Mouse (Mus musculus) stomach, embryonic 16.5 days (tissue): ENCODE results near the gene Cracr2b. TPM values are rescaled to one million over a fixed set of nuclear protein-coding genes. Genes with fewer than 3 reads are reported as not detected.

Experiments
- ATAC-seq: fragments of 200-750 bp; cut with Nextera tagmentation; 2 replicates; pipeline ENCODE4 v1.8.0; 2017; ENCODE audit warnings: moderate number of reproducible peaks, moderate TSS enrichment; ENCODE audit not compliant: insufficient read depth, low FRiP score
- H3K27ac ChIP-seq: fragments of 300-500 bp; sonication (generic); 2 replicates; pipeline ENCODE4 v1.5.1; 2014; ENCODE audit warnings: low read length
- H3K27me3 ChIP-seq: fragments of 300-500 bp; sonication (generic); 2 replicates; pipeline ENCODE4 v1.6.1; 2014; ENCODE audit warnings: low read length, control low read depth, mixed read lengths; ENCODE audit not compliant: control insufficient read depth, insufficient read depth
- H3K36me3 ChIP-seq: fragments of 300-500 bp; sonication (generic); 2 replicates; pipeline ENCODE4 v1.6.1; 2014; ENCODE audit warnings: low read length; ENCODE audit not compliant: control insufficient read depth, insufficient read depth
- H3K4me1 ChIP-seq: fragments of 300-500 bp; sonication (generic); 2 replicates; pipeline ENCODE4 v1.6.1; 2014; ENCODE audit warnings: low read length, control low read depth, mixed read lengths; ENCODE audit not compliant: control insufficient read depth, insufficient read depth
- H3K4me2 ChIP-seq: fragments of 300-500 bp; sonication (generic); 2 replicates; pipeline ENCODE4 v1.6.1; 2014; ENCODE audit warnings: low read depth, low read length, mixed read lengths
- H3K4me3 ChIP-seq: fragments of 300-500 bp; sonication (generic); replicated peaks from 2 replicates; pipeline ENCODE4 v1.5.1; 2014; ENCODE audit warnings: mild to moderate bottlenecking, low read length
- H3K9ac ChIP-seq: fragments of 300-500 bp; sonication (generic); 2 replicates; pipeline ENCODE4 v1.6.1; 2014; ENCODE audit warnings: low read length
- H3K9me3 ChIP-seq: fragments of 300-500 bp; sonication (generic); replicated peaks from 2 replicates; pipeline ENCODE4 v1.6.1; 2016; ENCODE audit warnings: low read length, control low read depth; ENCODE audit not compliant: control insufficient read depth
- whole genome bisulfite sequencing: fragments of 180-500 bp; shearing (Covaris S2); extraction: QIAGEN DNeasy Blood & Tissue Kit; methylation state at CpG from one replicate; pipeline ENCODE4 v1.1.7; 2014; 5-methylcytosine and 5-hydroxymethylcytosine counted together
- polyA plus RNA-seq: library from polyadenylated mRNA; unstranded; fragments of >200 nt; fragmentation: Nextera tagmentation; extraction: Ambion mirVana; gene quantifications from 2 replicates; pipeline ENCODE4 v1.2.1, GENCODE M21; 2015

The Cracr2b gene
- polyA plus RNA-seq, 1 experiment from 2014 or later, result 21.4 TPM

DNA sequence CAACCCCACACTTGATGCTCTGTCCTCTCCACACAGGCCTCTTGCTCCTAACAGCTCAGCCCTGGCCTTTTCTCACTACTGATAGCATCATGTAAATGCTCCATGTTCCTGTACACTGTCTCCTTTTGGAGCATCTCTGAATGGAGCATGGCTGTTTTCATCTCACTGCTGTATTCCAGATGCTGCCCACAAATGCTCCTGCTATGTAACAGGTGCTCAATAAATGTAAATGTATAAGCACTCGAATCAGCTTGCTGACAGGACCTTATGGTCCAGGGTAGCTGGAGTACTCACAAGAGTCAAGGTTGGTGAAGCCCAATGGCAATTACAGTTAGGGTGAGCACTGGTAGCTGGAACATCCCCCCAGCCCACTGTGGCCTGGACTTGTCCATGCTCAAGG, 10.3 kb downstream of the Cracr2b start:
- peaks cover 14% of the 10 kb centered on the region for H3K36me3 ChIP-seq
- ATAC-seq, result no peak
- H3K9me3 ChIP-seq, result no peaks in the 10 kb centered on the region
- WGBS, result 89% methylated on average over 1 of the region's 1 CpGs
- H3K27ac ChIP-seq, result no peak overlapping the region
- peaks cover 38% of the 10 kb centered on the region for H3K4me1 ChIP-seq
- no peak overlapping the region for H3K4me3 ChIP-seq
- no peaks in the 10 kb centered on the region for H3K27me3 ChIP-seq
- no peak overlapping the region for H3K9ac ChIP-seq
- no peak overlapping the region for H3K4me2 ChIP-seq

DNA sequence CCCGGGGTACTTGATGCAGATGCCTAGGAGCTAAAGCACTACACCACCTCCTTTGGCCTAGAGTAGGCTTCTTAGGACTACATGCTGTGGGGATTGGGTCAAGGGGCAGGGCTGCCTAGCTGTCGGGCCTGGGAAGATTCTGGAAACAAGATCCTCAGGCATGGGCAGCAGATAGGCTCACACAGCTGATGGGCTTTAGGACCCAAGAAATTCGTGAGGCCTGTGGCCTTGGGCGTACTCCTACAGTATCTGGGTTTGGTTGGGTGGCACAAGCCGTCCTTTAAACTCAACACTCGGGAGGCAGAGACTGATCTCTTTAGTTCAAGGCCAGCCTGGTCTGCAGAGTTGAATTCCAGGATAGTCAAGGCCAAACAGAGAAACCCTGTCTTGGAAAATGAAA, 11.3 kb downstream of the Cracr2b start:
- H3K9me3 ChIP-seq, result no peaks in the 10 kb centered on the region
- no peak overlapping the region for H3K4me3 ChIP-seq
- no peaks in the 10 kb centered on the region for H3K27me3 ChIP-seq
- no peak overlapping the region for H3K9ac ChIP-seq
- peaks cover 39% of the 10 kb centered on the region for H3K4me1 ChIP-seq
- 72% methylated on average over 6 of the region's 6 CpGs for WGBS
- H3K4me2 ChIP-seq, result no peak overlapping the region
- peaks cover 14% of the 10 kb centered on the region for H3K36me3 ChIP-seq
- no peak overlapping the region for H3K27ac ChIP-seq
- no peak for ATAC-seq

- H3K4me1 ChIP-seq, result peaks cover 45% of the 10 kb centered on the region
- WGBS, result 87% methylated on average over 6 of the region's 6 CpGs
Measured at GRCm38 (mm10) chr7:141472763-141473162, 11.9 kb downstream of the Cracr2b start.

DNA sequence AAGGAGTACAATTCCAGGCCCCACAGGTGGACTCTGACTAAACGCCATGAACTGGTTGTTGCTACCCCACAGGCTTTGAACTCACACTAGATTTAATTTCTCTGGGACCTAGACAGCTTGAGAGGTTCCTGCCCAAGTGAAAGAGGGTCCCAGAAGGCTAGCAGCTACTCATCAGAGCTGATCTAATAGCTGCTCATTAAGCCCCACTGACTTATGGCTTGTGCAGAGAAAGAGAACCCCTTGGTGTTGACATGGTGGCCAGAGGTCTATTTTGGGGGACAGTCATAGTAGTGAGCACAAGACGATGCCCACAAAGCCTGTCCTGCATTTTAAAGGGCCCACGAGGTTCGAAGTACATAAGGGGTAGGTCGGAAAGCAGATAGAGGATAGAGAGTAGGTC, 13.3 kb downstream of the Cracr2b start:
- WGBS, result 9% methylated on average over 5 of the region's 5 CpGs
- ATAC-seq, result no peak
- Histone ChIP-seq H3K4me2 (peak overlapping the region; percentile 81), H3K36me3 (peaks cover 14% of the 10 kb centered on the region), H3K27ac (no peak overlapping the region), H3K27me3 (no peaks in the 10 kb centered on the region), H3K4me1 (peaks cover 42% of the 10 kb centered on the region), H3K9me3 (no peaks in the 10 kb centered on the region), H3K9ac (peak overlapping the region; percentile 82), H3K4me3 (peak overlapping the region; percentile 72)

More at GRCm38 (mm10) chr7:141472763-141473162, 11.9 kb downstream of the Cracr2b start:
- no peaks in the 10 kb centered on the region for H3K27me3 ChIP-seq
- peaks cover 14% of the 10 kb centered on the region for H3K36me3 ChIP-seq
- no peak overlapping the region for H3K4me3 ChIP-seq
- no peak overlapping the region for H3K27ac ChIP-seq
- no peaks in the 10 kb centered on the region for H3K9me3 ChIP-seq
- no peak for ATAC-seq
- H3K9ac ChIP-seq, result no peak overlapping the region
- H3K4me2 ChIP-seq, result no peak overlapping the region

- ATAC-seq, result peak; percentile 72
- Histone ChIP-seq H3K4me1 (peaks cover 36% of the 10 kb centered on the region), H3K4me2 (peak within 1 kb of the TSS; percentile 81), H3K27ac (peak within 1 kb of the TSS; percentile 97), H3K9me3 (no peaks in the 10 kb centered on the region), H3K27me3 (no peaks in the 10 kb centered on the region), H3K36me3 (peaks cover 6% of the 10 kb centered on the region; the same call in 1 of the 2 replicates), H3K9ac (peak within 1 kb of the TSS; percentile 82), H3K4me3 (peak within 1 kb of the TSS; percentile 72)
- under 1% methylated on average over 86 of the region's 87 CpGs for WGBS
Measured at GRCm38 (mm10) chr7:141475011-141475804, 14.3 kb downstream of the Cracr2b start, which contains the start of the genes Polr2l and Tspan4. Gene Polr2l (minus strand): TSS chr7:141475132. Gene Tspan4 (plus strand): TSS chr7:141475240.

DNA sequence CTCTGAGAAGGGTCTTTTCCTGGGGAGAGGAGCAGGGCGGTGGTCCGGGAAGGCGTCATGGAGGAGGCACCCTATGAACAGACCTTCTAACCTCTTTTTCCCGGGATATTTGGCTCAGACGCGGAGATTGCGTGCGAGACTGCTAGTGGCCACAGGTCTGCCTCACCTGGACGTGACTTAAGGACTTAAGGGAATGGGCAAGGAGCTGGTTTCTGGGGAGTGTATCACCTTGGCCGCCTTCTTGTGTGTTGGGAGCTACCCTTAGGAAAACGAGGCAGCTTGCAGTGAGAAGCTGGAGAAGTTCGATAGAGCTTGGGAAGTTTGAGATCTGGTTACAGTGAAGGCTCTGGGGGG, 14.9 kb downstream of the Cracr2b start:
- H3K4me2 ChIP-seq, result peak overlapping the region; percentile 81
- peaks cover 36% of the 10 kb centered on the region for H3K4me1 ChIP-seq
- H3K4me3 ChIP-seq, result peak overlapping the region; percentile 72
- no peak for ATAC-seq
- H3K9me3 ChIP-seq, result no peaks in the 10 kb centered on the region
- peaks cover 6% of the 10 kb centered on the region; the same call in 1 of the 2 replicates for H3K36me3 ChIP-seq
- H3K27me3 ChIP-seq, result no peaks in the 10 kb centered on the region
- H3K27ac ChIP-seq, result peak overlapping the region; percentile 97
- peak overlapping the region; percentile 82 for H3K9ac ChIP-seq
- under 1% methylated on average over 12 of the region's 12 CpGs for WGBS

DNA sequence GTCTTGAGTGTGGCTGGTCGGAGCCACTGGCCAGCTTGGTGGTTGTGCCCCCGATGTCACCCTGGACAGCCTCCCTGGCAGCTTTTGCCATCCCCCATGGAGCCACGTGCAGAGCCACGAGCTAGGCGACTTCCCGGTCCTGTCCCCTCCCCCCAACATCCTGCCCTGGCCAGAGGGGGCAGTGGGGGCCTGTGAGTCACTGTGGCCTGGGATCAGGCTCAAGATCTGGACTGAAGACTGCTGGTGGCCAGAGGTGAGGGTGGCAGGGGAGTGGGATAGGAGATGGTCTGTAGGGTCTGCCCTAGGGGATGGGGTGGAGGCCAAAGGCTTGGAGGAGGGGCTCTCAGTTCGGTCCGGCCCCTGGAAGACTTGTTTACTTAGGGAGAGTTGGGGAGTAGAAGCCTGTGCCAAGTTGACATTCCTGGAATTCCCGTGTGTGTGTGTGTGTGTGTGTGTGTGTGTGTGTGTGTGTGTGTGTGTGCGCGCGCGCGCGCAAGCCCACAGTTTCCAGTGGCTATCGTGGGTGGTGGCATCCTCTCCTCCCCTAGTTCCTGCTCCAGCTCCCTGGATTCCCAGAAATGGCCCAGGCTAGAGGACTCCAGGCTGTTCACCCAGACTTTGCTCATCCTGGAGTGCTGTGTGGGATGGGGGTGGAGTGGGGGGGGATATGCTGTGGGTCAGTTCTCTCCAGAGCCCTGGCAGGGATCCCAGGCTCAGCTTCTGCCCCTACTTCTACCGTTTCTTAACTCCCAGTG, 15.5 kb downstream of the Cracr2b start:
- Histone ChIP-seq H3K9ac (peak overlapping the region; percentile 82), H3K9me3 (no peaks in the 10 kb centered on the region), H3K27ac (peak overlapping the region; percentile 97), H3K4me3 (peak overlapping the region; percentile 72), H3K4me1 (peaks cover 42% of the 10 kb centered on the region), H3K27me3 (0 out of 2 replicates have a peak, but pooled peaks cover 1% of the 10 kb centered on the region), H3K4me2 (peak overlapping the region; percentile 81), H3K36me3 (0 out of 2 replicates have a peak, but pooled peaks cover 2% of the 10 kb centered on the region)
- peak; percentile 81 for ATAC-seq
- WGBS, result 2% methylated on average over 17 of the region's 17 CpGs

DNA sequence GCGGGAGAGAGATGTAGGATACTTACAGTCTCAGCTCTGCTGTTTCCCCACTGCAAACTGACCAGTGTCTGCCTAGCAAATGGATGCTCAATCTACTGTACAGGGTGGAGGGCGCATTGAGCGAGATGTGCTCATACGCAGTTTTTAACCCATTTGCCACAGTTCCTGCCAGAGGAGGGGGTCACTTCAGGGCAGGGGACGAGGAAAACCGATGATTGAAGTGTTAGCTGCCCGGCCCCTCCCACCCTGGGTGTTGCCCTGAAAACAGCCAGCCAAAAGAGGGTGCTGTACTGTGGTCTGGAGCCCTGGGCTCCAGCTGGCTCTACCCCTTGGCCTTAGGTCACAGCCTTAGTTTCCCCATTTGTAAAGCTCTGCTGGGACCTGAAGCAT, 16.1 kb downstream of the Cracr2b start:
- H3K4me2 ChIP-seq, result peak overlapping the region; percentile 81
- H3K9me3 ChIP-seq, result no peaks in the 10 kb centered on the region
- H3K4me3 ChIP-seq, result peak overlapping the region; percentile 72
- 0 out of 2 replicates have a peak, but pooled peaks cover 4% of the 10 kb centered on the region for H3K27me3 ChIP-seq
- 3% methylated on average over 7 of the region's 7 CpGs for WGBS
- H3K27ac ChIP-seq, result peak overlapping the region; percentile 97
- peaks cover 47% of the 10 kb centered on the region for H3K4me1 ChIP-seq
- no peak for ATAC-seq
- peak overlapping the region; percentile 82 for H3K9ac ChIP-seq
- no peaks in the 10 kb centered on the region for H3K36me3 ChIP-seq
